Mouse (Mus musculus) kidney, adult 2 months (tissue): ENCODE measurements at regions not wholly inside any gene's neighbourhood (a gene's known extent, or its start where the extent isn't known, plus 50 kb on each side); places are given as distances from the start of the nearest gene placed in this dataset.
A peak's percentile ranks its signal among the peaks of the same experiment; 100 is the strongest.

Experiments
- DNase-seq: peaks from one replicate; pipeline ENCODE4 v3.0.0; 2021
- H3K27ac ChIP-seq: fragments of 200-500 bp; 2 replicates; pipeline ENCODE4 v1.5.1; 2012; ENCODE audit warnings: low read depth, low read length, control low read depth, inconsistent platforms; ENCODE audit not compliant: insufficient read depth
- H3K27me3 ChIP-seq: fragments of 200-500 bp; replicated peaks from 2 replicates; pipeline ENCODE4 v1.6.1; 2012; ENCODE audit warnings: mild to moderate bottlenecking, moderate library complexity, low read length, inconsistent platforms; ENCODE audit not compliant: control insufficient read depth, insufficient read depth
- H3K36me3 ChIP-seq: fragments of 200-500 bp; 2 replicates; pipeline ENCODE4 v1.6.1; 2012; ENCODE audit warnings: mild to moderate bottlenecking, moderate library complexity, low read length, inconsistent platforms; ENCODE audit not compliant: control insufficient read depth, insufficient read depth
- H3K4me1 ChIP-seq: fragments of 200-500 bp; 2 replicates; pipeline ENCODE4 v1.6.1; 2011; ENCODE audit warnings: low read length; ENCODE audit not compliant: control insufficient read depth, insufficient read depth
- H3K4me3 ChIP-seq: fragments of 200-500 bp; 2 replicates; pipeline ENCODE4 v1.5.1; 2011; ENCODE audit warnings: mild to moderate bottlenecking, low read depth, low read length, control low read depth; ENCODE audit not compliant: insufficient read depth
- CTCF ChIP-seq: fragments of 200-500 bp; conservative IDR thresholded peaks from 2 replicates; pipeline ENCODE4 v1.5.1; 2011; ENCODE audit warnings: low read depth, mild to moderate bottlenecking, control low read depth, low read length, moderate library complexity, mixed read lengths; ENCODE audit not compliant: insufficient read depth, insufficient read length
- POLR2A ChIP-seq: fragments of 200-500 bp; IDR thresholded peaks from one replicate; pipeline ENCODE4 v1.6.1; 2011; ENCODE audit warnings: low read depth, low read length, control low read depth
- WGBS: fragments of 180-500 bp; shearing (Covaris S2); methylation state at CpG from one replicate; pipeline ENCODE4 v1.1.7; 2018; 5-methylcytosine and 5-hydroxymethylcytosine counted together

GRCm38 (mm10) chr1:61050346-61050745 lies 72.6 kb downstream of the Icos start:
- no peak for DNase-seq
- TF ChIP-seq POLR2A (no peak), CTCF (no peak)
- WGBS = 89% methylated on average over 4 of the region's 4 CpGs

GRCm38 (mm10) chr1:61053676-61054075 lies 75.9 kb downstream of the Icos start:
- Histone ChIP-seq H3K27me3 (no peaks in the 10 kb centered on the region), H3K36me3 (no peaks in the 10 kb centered on the region), H3K27ac (no peak overlapping the region), H3K4me3 (no peak overlapping the region), H3K4me1 (no peaks in the 10 kb centered on the region)
- WGBS = 51% methylated on average over 1 of the region's 1 CpGs
- TF ChIP-seq POLR2A (no peak), CTCF (no peak)
- DNase-seq = no peak

More at GRCm38 (mm10) chr1:61050346-61050745, 72.6 kb downstream of the Icos start:
- Histone ChIP-seq H3K36me3 (no peaks in the 10 kb centered on the region), H3K4me3 (no peak overlapping the region), H3K4me1 (no peaks in the 10 kb centered on the region), H3K27me3 (no peaks in the 10 kb centered on the region), H3K27ac (no peak overlapping the region)

- no peak for DNase-seq
- Histone ChIP-seq H3K27ac (no peak overlapping the region), H3K27me3 (no peaks in the 10 kb centered on the region), H3K36me3 (no peaks in the 10 kb centered on the region), H3K4me1 (no peaks in the 10 kb centered on the region), H3K4me3 (no peak overlapping the region)
- 88% methylated on average over 6 of the region's 6 CpGs for WGBS
- TF ChIP-seq CTCF = no peak
Measured at GRCm38 (mm10) chr1:61054391-61054790, 76.7 kb downstream of the Icos start.

DNA sequence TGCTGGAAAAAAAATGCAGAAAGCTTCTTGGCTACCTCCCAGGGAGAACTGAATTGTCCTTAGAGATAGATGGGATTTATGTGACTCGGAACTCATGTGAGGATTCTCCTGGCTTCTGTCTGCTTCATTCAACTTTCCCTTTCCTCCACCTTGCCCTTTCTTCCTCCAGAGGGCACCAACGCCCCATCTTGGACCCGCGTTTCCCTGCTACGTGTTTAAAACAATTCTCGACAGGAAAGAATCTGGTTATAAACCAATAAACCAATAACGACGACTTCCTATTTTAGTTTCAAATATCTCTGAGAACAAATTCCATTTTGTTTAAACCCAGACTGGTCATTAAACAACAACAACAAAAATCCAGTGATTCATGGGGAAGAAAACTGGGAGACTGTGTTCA lies 77.4 kb downstream of the Icos start:
- no peak for TF ChIP-seq POLR2A
- TF ChIP-seq CTCF = peak; percentile 72
- Histone ChIP-seq H3K27ac (no peak overlapping the region), H3K4me3 (no peak overlapping the region), H3K4me1 (no peaks in the 10 kb centered on the region), H3K36me3 (no peaks in the 10 kb centered on the region), H3K27me3 (no peaks in the 10 kb centered on the region)
- DNase-seq = peak; percentile 57
- WGBS = 2% methylated on average over 8 of the region's 8 CpGs

DNA sequence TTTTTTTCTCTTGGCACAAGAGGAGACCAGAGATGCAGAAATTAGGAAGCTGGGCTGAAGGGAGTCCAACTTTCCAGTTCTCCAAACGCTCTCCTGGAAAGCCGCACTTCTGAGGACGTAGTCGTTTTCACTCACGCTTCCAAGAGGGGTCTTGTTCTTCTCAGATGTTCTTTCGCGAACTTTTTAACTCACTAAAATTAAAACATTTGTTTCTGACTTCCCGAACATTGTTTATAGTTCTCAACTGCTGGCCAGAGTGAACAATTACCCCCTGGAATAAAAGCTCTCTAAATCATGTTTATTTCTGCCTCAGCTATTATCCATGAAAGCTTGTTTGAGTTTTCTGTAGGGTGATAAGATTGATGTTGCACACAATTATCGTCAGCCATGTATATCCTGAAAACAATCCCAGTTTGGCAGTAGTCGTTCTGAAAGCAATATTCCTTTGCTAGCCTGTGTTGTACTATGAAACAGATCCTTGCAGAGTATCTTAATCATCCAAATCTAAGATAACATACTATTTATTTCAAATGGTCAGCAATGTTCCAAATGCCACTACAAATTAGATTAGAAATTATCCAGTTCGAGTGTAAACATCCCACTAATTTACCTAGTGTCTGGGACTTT lies 82.3 kb downstream of the Icos start:
- DNase-seq = no peak
- Histone ChIP-seq H3K4me3 (no peak overlapping the region), H3K4me1 (no peaks in the 10 kb centered on the region), H3K36me3 (no peaks in the 10 kb centered on the region), H3K27me3 (no peaks in the 10 kb centered on the region), H3K27ac (no peak overlapping the region)
- TF ChIP-seq CTCF (no peak), POLR2A (no peak)
- WGBS = 37% methylated on average over 11 of the region's 11 CpGs

GRCm38 (mm10) chr1:61061892-61062460 lies 84.2 kb downstream of the Icos start:
- H3K36me3 ChIP-seq = no peaks in the 10 kb centered on the region
- H3K27me3 ChIP-seq = no peaks in the 10 kb centered on the region
- H3K27ac ChIP-seq = no peak overlapping the region
- no peaks in the 10 kb centered on the region for H3K4me1 ChIP-seq
- WGBS = 83% methylated on average over 3 of the region's 3 CpGs
- no peak for DNase-seq
- TF ChIP-seq CTCF (no peak), POLR2A (no peak)
- H3K4me3 ChIP-seq = no peak overlapping the region

GRCm38 (mm10) chr1:61068112-61068511 lies 90.4 kb downstream of the Icos start:
- Histone ChIP-seq H3K27ac (no peak overlapping the region), H3K27me3 (no peaks in the 10 kb centered on the region), H3K36me3 (no peaks in the 10 kb centered on the region), H3K4me1 (no peaks in the 10 kb centered on the region), H3K4me3 (no peak overlapping the region)
- no peak for DNase-seq
- TF ChIP-seq CTCF = no peak
- TF ChIP-seq POLR2A = no peak
- 81% methylated on average over 6 of the region's 6 CpGs for WGBS
